Mouse (Mus musculus) layer of hippocampus, adult 9-10 months (tissue): ENCODE results near the gene Hrc.

Source experiments
- DNase-seq: peaks from one replicate; pipeline ENCODE4 v3.0.0; 2022; ENCODE audit warnings: low spot score

The Hrc gene

DNA sequence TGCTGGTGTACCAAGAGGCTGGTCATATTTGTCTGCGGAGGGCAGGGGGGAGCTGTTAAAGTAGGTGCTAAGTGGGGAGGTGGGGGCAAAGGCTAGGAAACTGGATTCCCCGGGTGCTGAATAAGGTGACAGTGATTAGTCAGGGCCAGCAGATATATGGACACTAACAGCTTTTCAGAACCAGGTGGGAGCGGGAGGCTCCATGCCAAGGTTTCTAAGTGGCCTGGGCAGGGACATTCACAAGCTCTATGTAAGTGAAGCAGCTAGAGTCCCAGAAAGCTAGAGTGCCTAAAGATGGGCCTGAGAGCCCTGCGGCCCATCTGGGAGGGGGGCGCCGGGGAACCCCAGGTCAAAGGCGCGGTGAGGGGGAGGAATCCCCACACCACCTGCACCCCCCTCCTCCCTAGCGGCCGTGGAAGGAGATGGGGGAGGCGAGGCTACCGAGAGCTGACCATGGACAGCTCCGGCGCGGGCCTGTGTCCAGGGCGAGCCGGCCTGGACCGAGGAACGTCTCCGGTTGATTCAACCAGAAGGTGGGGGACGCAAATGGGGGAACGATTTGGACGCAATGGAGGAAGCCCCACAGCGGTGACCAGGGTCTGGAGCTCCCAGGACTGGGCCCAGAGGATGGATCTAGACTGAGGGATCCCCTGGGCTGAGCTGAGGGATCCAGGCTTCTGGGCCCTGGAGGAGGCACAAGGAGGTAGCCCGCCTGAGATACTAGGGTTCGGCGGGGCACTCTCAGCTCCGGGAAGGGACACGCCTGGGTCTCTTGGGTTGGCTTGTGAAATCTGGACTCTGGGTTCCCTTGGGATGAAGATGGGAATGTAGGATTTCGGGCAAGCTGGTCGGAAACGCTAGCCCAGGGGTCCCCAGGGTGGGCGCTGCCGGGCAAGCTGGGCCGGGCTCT is 30.9 kb downstream of the Hrc start:
- no peak for DNase-seq

DNA sequence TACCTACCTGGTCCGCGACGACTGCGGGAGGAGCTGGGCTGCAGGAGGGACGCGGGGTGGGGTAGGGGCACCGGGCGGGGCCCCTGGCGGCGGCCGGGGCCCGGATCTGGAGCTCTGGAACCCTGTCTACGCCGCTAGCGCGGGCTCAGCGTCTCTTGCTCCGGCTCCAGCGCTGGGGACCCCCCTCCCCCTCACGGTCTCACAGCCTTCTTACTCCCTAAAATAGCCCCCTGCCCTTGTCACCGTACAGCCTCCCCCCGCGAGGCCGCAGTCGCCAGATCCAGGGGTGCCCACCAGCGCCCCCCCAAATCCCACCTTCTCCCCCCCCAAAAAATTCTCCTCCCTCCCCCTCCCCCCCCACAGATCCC is 31.5 kb downstream of the Hrc start, which contains the start of gene Ppfia3:
Gene Ppfia3, minus strand, starts transcription at position 368 of the 368 bp plus-strand sequence.
- no peak for DNase-seq

- DNase-seq: peak; percentile 96
Measured at GRCm38 (mm10) chr7:45367020-45367880, 32.2 kb downstream of the Hrc start.

GRCm38 (mm10) chr7:45368178-45368577 is 33.1 kb downstream of the Hrc start:
- DNase-seq: no peak

GRCm38 (mm10) chr7:45369022-45369745 is 34.1 kb downstream of the Hrc start:
- DNase-seq: no peak

GRCm38 (mm10) chr7:45369836-45370474 is 34.9 kb downstream of the Hrc start:
- no peak for DNase-seq

GRCm38 (mm10) chr7:45370475-45371311 is 35.6 kb downstream of the Hrc start, which contains the start of gene Lin7b:
TSS of gene Lin7b (minus strand) at chr7:45370583.
- DNase-seq: peak; percentile 76

GRCm38 (mm10) chr7:45372371-45372770 is 37.3 kb downstream of the Hrc start:
- no peak for DNase-seq

- no peak for DNase-seq
Measured at GRCm38 (mm10) chr7:45374620-45375019, 39.5 kb downstream of the Hrc start.

DNA sequence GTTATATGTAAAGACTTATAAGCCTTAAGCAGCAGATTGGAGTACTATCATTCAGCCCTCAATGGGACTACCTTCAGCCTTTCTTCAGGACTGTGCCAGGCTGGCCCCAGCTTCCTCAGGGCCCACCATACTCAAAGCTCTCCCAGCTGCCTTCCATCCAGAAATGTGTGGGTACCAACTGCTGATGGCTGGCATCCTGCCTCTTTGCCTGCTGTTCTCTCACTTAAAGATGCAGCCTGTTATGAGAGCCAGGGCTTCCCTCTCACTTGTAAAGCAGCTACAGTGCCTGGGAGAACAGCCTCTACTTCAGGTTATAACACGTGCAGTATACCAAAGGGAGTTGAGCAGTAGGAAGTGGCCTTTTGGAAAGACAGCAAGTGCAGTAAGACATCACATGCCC is 41.0 kb downstream of the Hrc start:
- DNase-seq: no peak

GRCm38 (mm10) chr7:45386077-45386476 is 51.0 kb downstream of the Hrc start:
- no peak for DNase-seq
